Mouse (Mus musculus) limb, embryonic 12.5 days (tissue): ENCODE measurements around the gene Btg2. TPM values are rescaled to one million over a fixed set of nuclear protein-coding genes. Genes with fewer than 3 reads are reported as not detected.
A peak's percentile ranks its signal among the peaks of the same experiment; 100 is the strongest.

Source experiments
- ATAC-seq: fragments of 200-750 bp; cut with Nextera tagmentation; 2 replicates; pipeline ENCODE4 v1.8.0; 2017; ENCODE audit warnings: low read depth, moderate TSS enrichment; ENCODE audit not compliant: insufficient number of reproducible peaks, insufficient read depth, low FRiP score, low TSS enrichment
- H3K27ac ChIP-seq: fragments of 300-500 bp; sonication (generic); 2 replicates; pipeline ENCODE4 v1.5.1; 2016; ENCODE audit warnings: mild to moderate bottlenecking, moderate library complexity
- H3K27me3 ChIP-seq: fragments of 300-500 bp; sonication (generic); 2 replicates; pipeline ENCODE4 v1.6.1; 2016; ENCODE audit warnings: mild to moderate bottlenecking, moderate library complexity
- H3K36me3 ChIP-seq: fragments of 300-500 bp; sonication (generic); 2 replicates; pipeline ENCODE4 v1.6.1; 2016; ENCODE audit warnings: mild to moderate bottlenecking, moderate library complexity
- H3K4me1 ChIP-seq: fragments of 300-500 bp; sonication (generic); replicated peaks from 2 replicates; pipeline ENCODE4 v1.6.1; 2016
- H3K4me2 ChIP-seq: fragments of 300-500 bp; sonication (generic); 2 replicates; pipeline ENCODE4 v1.6.1; 2016; ENCODE audit warnings: mild to moderate bottlenecking, moderate library complexity
- H3K4me3 ChIP-seq: fragments of 300-500 bp; sonication (generic); replicated peaks from 2 replicates; pipeline ENCODE4 v1.5.1; 2016; ENCODE audit warnings: mild to moderate bottlenecking
- H3K9ac ChIP-seq: fragments of 300-500 bp; sonication (generic); replicated peaks from 2 replicates; pipeline ENCODE4 v1.6.1; 2016; ENCODE audit warnings: mild to moderate bottlenecking, moderate library complexity
- H3K9me3 ChIP-seq: fragments of 300-500 bp; sonication (generic); 2 replicates; pipeline ENCODE4 v1.6.1; 2016; ENCODE audit warnings: mild to moderate bottlenecking, moderate library complexity
- WGBS: fragments of 180-500 bp; shearing (Covaris S2); methylation state at CpG from one replicate; pipeline ENCODE4 v1.1.7; 2016; 5-methylcytosine and 5-hydroxymethylcytosine counted together
- polyA plus RNA-seq: library from polyadenylated mRNA; unstranded; fragments of >200 nt; fragmentation: Nextera tagmentation; extraction: Ambion mirVana; gene quantifications from 2 replicates; pipeline ENCODE4 v1.2.1, GENCODE M21; 2016

The Btg2 gene
- polyA plus RNA-seq, 1 experiment from 2014 or later: 28.1 TPM

- no peak overlapping the region for H3K27ac ChIP-seq
- H3K27me3 ChIP-seq: peaks cover 2% of the 10 kb centered on the region; the same call in 1 of the 2 replicates
- H3K9ac ChIP-seq: no peak overlapping the region
- WGBS: 85% methylated on average over 9 of the region's 9 CpGs
- no peak overlapping the region for H3K4me3 ChIP-seq
- H3K4me2 ChIP-seq: no peak overlapping the region
- ATAC-seq: no peak
- no peaks in the 10 kb centered on the region for H3K9me3 ChIP-seq
- H3K4me1 ChIP-seq: peaks cover 16% of the 10 kb centered on the region
- H3K36me3 ChIP-seq: no peaks in the 10 kb centered on the region
Measured at GRCm38 (mm10) chr1:134055666-134056245, 23.2 kb downstream of the Btg2 start.

- no peak for ATAC-seq
- H3K27ac ChIP-seq: no peak overlapping the region
- WGBS: 68% methylated on average over 9 of the region's 9 CpGs
Measured at GRCm38 (mm10) chr1:134055058-134055457, 23.9 kb downstream of the Btg2 start.

GRCm38 (mm10) chr1:134053207-134053606, 25.7 kb downstream of the Btg2 start:
- Histone ChIP-seq H3K4me1 (peaks cover 4% of the 10 kb centered on the region; the same call in 1 of the 2 replicates), H3K27me3 (peaks cover 2% of the 10 kb centered on the region; the same call in 1 of the 2 replicates), H3K4me3 (no peak overlapping the region), H3K36me3 (no peaks in the 10 kb centered on the region), H3K4me2 (no peak overlapping the region), H3K9me3 (no peaks in the 10 kb centered on the region), H3K27ac (no peak overlapping the region), H3K9ac (no peak overlapping the region)
- ATAC-seq: no peak
- WGBS: 6% methylated on average over 6 of the region's 6 CpGs

More at GRCm38 (mm10) chr1:134055058-134055457, 23.9 kb downstream of the Btg2 start:
- H3K4me1 ChIP-seq: peaks cover 9% of the 10 kb centered on the region
- H3K36me3 ChIP-seq: no peaks in the 10 kb centered on the region
- H3K4me3 ChIP-seq: no peak overlapping the region
- no peaks in the 10 kb centered on the region for H3K9me3 ChIP-seq
- H3K27me3 ChIP-seq: peaks cover 2% of the 10 kb centered on the region; the same call in 1 of the 2 replicates
- no peak overlapping the region for H3K9ac ChIP-seq
- H3K4me2 ChIP-seq: no peak overlapping the region

GRCm38 (mm10) chr1:134049542-134049941, 29.4 kb downstream of the Btg2 start:
- Histone ChIP-seq H3K27me3 (peaks cover 9% of the 10 kb centered on the region; the same call in 1 of the 2 replicates), H3K36me3 (no peaks in the 10 kb centered on the region), H3K4me1 (peaks cover 6% of the 10 kb centered on the region; the same call in 1 of the 2 replicates), H3K4me2 (no peak overlapping the region), H3K27ac (no peak overlapping the region), H3K4me3 (no peak overlapping the region), H3K9ac (no peak overlapping the region), H3K9me3 (no peaks in the 10 kb centered on the region)
- ATAC-seq: no peak
- 70% methylated on average over 6 of the region's 6 CpGs for WGBS

GRCm38 (mm10) chr1:134048759-134049158, 30.2 kb downstream of the Btg2 start:
- ATAC-seq: peak; percentile 18; the same call in 1 of the 2 replicates

GRCm38 (mm10) chr1:134047431-134047830, 31.5 kb downstream of the Btg2 start:
- Histone ChIP-seq H3K9me3 (no peaks in the 10 kb centered on the region), H3K9ac (no peak overlapping the region), H3K27ac (no peak overlapping the region), H3K27me3 (peaks cover 9% of the 10 kb centered on the region; the same call in 1 of the 2 replicates), H3K4me3 (no peak overlapping the region), H3K4me2 (no peak overlapping the region), H3K4me1 (peaks cover 22% of the 10 kb centered on the region), H3K36me3 (no peaks in the 10 kb centered on the region)
- 77% methylated on average over 6 of the region's 6 CpGs for WGBS
- ATAC-seq: no peak

More at GRCm38 (mm10) chr1:134048759-134049158, 30.2 kb downstream of the Btg2 start:
- H3K27me3 ChIP-seq: peaks cover 9% of the 10 kb centered on the region; the same call in 1 of the 2 replicates
- no peaks in the 10 kb centered on the region for H3K9me3 ChIP-seq
- no peak overlapping the region for H3K27ac ChIP-seq
- H3K4me3 ChIP-seq: no peak overlapping the region
- WGBS: 3% methylated on average over 5 of the region's 5 CpGs
- no peak overlapping the region for H3K4me2 ChIP-seq
- H3K36me3 ChIP-seq: no peaks in the 10 kb centered on the region
- no peak overlapping the region for H3K9ac ChIP-seq
- peaks cover 8% of the 10 kb centered on the region; the same call in 1 of the 2 replicates for H3K4me1 ChIP-seq

- peaks cover 9% of the 10 kb centered on the region; the same call in 1 of the 2 replicates for H3K27me3 ChIP-seq
- WGBS: 26% methylated on average over 23 of the region's 23 CpGs
- H3K9me3 ChIP-seq: no peaks in the 10 kb centered on the region
- H3K4me3 ChIP-seq: peak overlapping the region; percentile 27
- H3K27ac ChIP-seq: no peak overlapping the region
- peaks cover 30% of the 10 kb centered on the region for H3K4me1 ChIP-seq
- no peak for ATAC-seq
- peak overlapping the region; percentile 60 for H3K4me2 ChIP-seq
- H3K9ac ChIP-seq: no peak overlapping the region
- H3K36me3 ChIP-seq: no peaks in the 10 kb centered on the region
Measured at GRCm38 (mm10) chr1:134046387-134046786, 32.5 kb downstream of the Btg2 start.

- Histone ChIP-seq H3K9ac (no peak overlapping the region), H3K36me3 (no peaks in the 10 kb centered on the region), H3K4me2 (peak overlapping the region; percentile 60), H3K27me3 (peaks cover 6% of the 10 kb centered on the region; the same call in 1 of the 2 replicates), H3K9me3 (no peaks in the 10 kb centered on the region), H3K27ac (no peak overlapping the region), H3K4me3 (peak overlapping the region; percentile 27), H3K4me1 (peaks cover 30% of the 10 kb centered on the region)
- WGBS: 4% methylated on average over 9 of the region's 9 CpGs
- no peak for ATAC-seq
Measured at GRCm38 (mm10) chr1:134045971-134046370, 32.9 kb downstream of the Btg2 start.

- peaks cover 10% of the 10 kb centered on the region; the same call in 1 of the 2 replicates for H3K27me3 ChIP-seq
- no peak for ATAC-seq
- peaks cover 30% of the 10 kb centered on the region for H3K4me1 ChIP-seq
- whole genome bisulfite sequencing: 90% methylated on average over 6 of the region's 6 CpGs
- no peaks in the 10 kb centered on the region for H3K36me3 ChIP-seq
- H3K4me2 ChIP-seq: no peak overlapping the region
- no peak overlapping the region for H3K9ac ChIP-seq
- H3K27ac ChIP-seq: 0 out of 2 replicates have a peak overlapping the region, but pooled peaks have one; percentile 5
- no peaks in the 10 kb centered on the region for H3K9me3 ChIP-seq
- no peak overlapping the region for H3K4me3 ChIP-seq
Measured at GRCm38 (mm10) chr1:134044805-134045204, 34.1 kb downstream of the Btg2 start.

GRCm38 (mm10) chr1:134042341-134042740, 36.6 kb downstream of the Btg2 start:
- Histone ChIP-seq H3K9me3 (no peaks in the 10 kb centered on the region), H3K4me2 (no peak overlapping the region), H3K27me3 (peaks cover 5% of the 10 kb centered on the region; the same call in 1 of the 2 replicates), H3K9ac (0 out of 2 replicates have a peak overlapping the region, but pooled peaks have one; percentile 5), H3K27ac (peak overlapping the region; percentile 51), H3K4me3 (no peak overlapping the region), H3K36me3 (no peaks in the 10 kb centered on the region), H3K4me1 (peaks cover 30% of the 10 kb centered on the region)
- no peak for ATAC-seq
- 18% methylated on average over 1 of the region's 1 CpGs for WGBS

GRCm38 (mm10) chr1:134041900-134042299, 37.0 kb downstream of the Btg2 start:
- Histone ChIP-seq H3K27me3 (peaks cover 3% of the 10 kb centered on the region; the same call in 1 of the 2 replicates), H3K9me3 (no peaks in the 10 kb centered on the region), H3K4me2 (no peak overlapping the region), H3K27ac (peak overlapping the region; percentile 51; the same call in 1 of the 2 replicates), H3K4me3 (no peak overlapping the region), H3K36me3 (no peaks in the 10 kb centered on the region), H3K9ac (no peak overlapping the region), H3K4me1 (peaks cover 34% of the 10 kb centered on the region)
- ATAC-seq: no peak
- 65% methylated on average over 2 of the region's 2 CpGs for WGBS
